21 mouse cellular contexts compared by ENCODE assay signal in the genomic region with DNA sequence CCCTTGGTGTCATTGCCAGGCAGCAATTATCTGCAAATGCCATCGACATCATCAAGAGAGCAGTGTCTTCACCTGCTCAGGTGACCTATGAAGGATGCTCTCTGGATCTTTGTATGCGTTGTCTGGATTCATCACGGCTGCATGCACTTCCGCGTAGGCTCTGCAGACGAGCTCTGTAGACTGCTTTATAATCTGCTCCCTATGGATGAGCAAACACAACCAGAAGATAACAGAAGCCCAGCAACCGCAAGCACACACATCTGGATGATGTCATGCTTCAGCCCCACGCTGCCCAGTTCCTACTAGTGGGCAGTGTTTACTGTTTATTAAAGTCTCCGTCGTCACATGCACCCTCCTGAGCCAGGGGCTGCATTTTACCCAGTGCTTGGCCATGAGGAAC. TPM values are rescaled to one million over a fixed set of nuclear protein-coding genes. Genes with fewer than 3 reads are reported as not detected.
DNase-seq lines count a peak whose midpoint lies in the region; ATAC-seq and TF ChIP-seq lines count a peak whose summit lies in the region.
"Had no signal": no experiment of that assay in that cellular context is flagged by ENCODE, and none has a peak within 500 bp of the region (broad histone marks: within the 10 kb centered on the region; RNA-seq: fewer than 3 reads in every experiment).

No protein-coding gene starts in this region.

- 0 out of 2 replicates have a peak overlapping the region, but pooled peaks have one; percentile 69 for H3K27ac ChIP-seq in heart, embryonic 12.5 days (ENCODE audit: poor library complexity, severe bottlenecking)
- H3K27ac ChIP-seq in heart, embryonic 16.5 days (ENCODE audit: low read length): peak overlapping the region; percentile 75; the same call in 1 of the 2 replicates
- H3K27ac ChIP-seq in heart, embryonic 11.5 days (ENCODE audit: low read depth, low read length): no peak overlapping the region
- 0 out of 2 replicates have a peak overlapping the region, but pooled peaks have one; percentile 5 for H3K27ac ChIP-seq in cortical plate, adult 2 months (ENCODE audit: insufficient read depth, low read length)
- H3K27ac ChIP-seq in olfactory bulb, adult 2 months (ENCODE audit: insufficient read depth, low read depth, low read length): peak overlapping the region; percentile 48
- H3K27ac ChIP-seq in hindbrain, embryonic 14.5 days: no peak overlapping the region
- H3K27ac ChIP-seq: embryonic facial prominence, embryonic 15.5 days; forebrain, embryonic 10.5 days; hindbrain, embryonic 13.5 days; intestine, embryonic 15.5 days had no signal

- no peak overlapping the region for H3K4me3 ChIP-seq in heart, embryonic 12.5 days
- no peak overlapping the region for H3K4me3 ChIP-seq in heart, embryonic 16.5 days (ENCODE audit: low read length)
- no peak overlapping the region for H3K4me3 ChIP-seq in heart, embryonic 11.5 days (ENCODE audit: low read depth, low read length)
- no peak overlapping the region for H3K4me3 ChIP-seq in cortical plate, adult 2 months (ENCODE audit: insufficient read depth, low read length)
- H3K4me3 ChIP-seq in olfactory bulb, adult 2 months (ENCODE audit: insufficient read depth, low read depth, low read length): no peak overlapping the region
- no peak overlapping the region for H3K4me3 ChIP-seq in hindbrain, embryonic 14.5 days (replicated peaks; ENCODE audit: low read length)
- H3K4me3 ChIP-seq: embryonic facial prominence, embryonic 15.5 days; erythroblast, embryonic 14.5 days; forebrain, embryonic 10.5 days; hindbrain, embryonic 13.5 days; intestine, embryonic 15.5 days had no signal

- no peaks in the 10 kb centered on the region for H3K27me3 ChIP-seq in heart, embryonic 12.5 days (replicated peaks)
- H3K27me3 ChIP-seq in heart, embryonic 16.5 days (ENCODE audit: control insufficient read depth, insufficient read depth, low read length): no peaks in the 10 kb centered on the region
- no peaks in the 10 kb centered on the region for H3K27me3 ChIP-seq in heart, embryonic 11.5 days (ENCODE audit: control insufficient read depth, insufficient read depth, low read length)
- no peaks in the 10 kb centered on the region for H3K27me3 ChIP-seq in hindbrain, embryonic 14.5 days (ENCODE audit: control insufficient read depth, insufficient read depth, low read length)
- H3K27me3 ChIP-seq: embryonic facial prominence, embryonic 15.5 days; hindbrain, embryonic 13.5 days; intestine, embryonic 15.5 days had no signal

- no peak overlapping the region for H3K4me2 ChIP-seq in heart, embryonic 12.5 days
- no peak overlapping the region for H3K4me2 ChIP-seq in heart, embryonic 16.5 days (ENCODE audit: low read depth, low read length)
- H3K4me2 ChIP-seq in heart, embryonic 11.5 days: no peak overlapping the region
- H3K4me2 ChIP-seq in hindbrain, embryonic 14.5 days (replicated peaks): no peak overlapping the region
- H3K4me2 ChIP-seq: embryonic facial prominence, embryonic 15.5 days; hindbrain, embryonic 13.5 days; intestine, embryonic 15.5 days had no signal

- no peaks in the 10 kb centered on the region for H3K9me3 ChIP-seq in heart, embryonic 12.5 days (replicated peaks)
- no peaks in the 10 kb centered on the region for H3K9me3 ChIP-seq in heart, embryonic 16.5 days (replicated peaks; ENCODE audit: control insufficient read depth, low read length)
- no peaks in the 10 kb centered on the region for H3K9me3 ChIP-seq in heart, embryonic 11.5 days (replicated peaks; ENCODE audit: control insufficient read depth, low read length)
- no peaks in the 10 kb centered on the region for H3K9me3 ChIP-seq in hindbrain, embryonic 14.5 days (ENCODE audit: control insufficient read depth, low read length)
- H3K9me3 ChIP-seq: embryonic facial prominence, embryonic 15.5 days; forebrain, embryonic 10.5 days; hindbrain, embryonic 13.5 days; intestine, embryonic 15.5 days had no signal

- no peak overlapping the region for H3K9ac ChIP-seq in heart, embryonic 12.5 days
- H3K9ac ChIP-seq in heart, embryonic 16.5 days (ENCODE audit: low read length): no peak overlapping the region; the same call in 1 of the 2 replicates
- no peak overlapping the region for H3K9ac ChIP-seq in heart, embryonic 11.5 days (ENCODE audit: low read depth, low read length)
- no peak overlapping the region for H3K9ac ChIP-seq in hindbrain, embryonic 14.5 days
- H3K9ac ChIP-seq: embryonic facial prominence, embryonic 15.5 days; hindbrain, embryonic 13.5 days; intestine, embryonic 15.5 days had no signal

- peaks cover 31% of the 10 kb centered on the region for H3K4me1 ChIP-seq in heart, embryonic 12.5 days (replicated peaks)
- H3K4me1 ChIP-seq in heart, embryonic 16.5 days (ENCODE audit: control insufficient read depth, insufficient read depth, low read length): peaks cover 26% of the 10 kb centered on the region
- H3K4me1 ChIP-seq in heart, embryonic 11.5 days (ENCODE audit: control insufficient read depth, insufficient read depth, low read length): peaks cover 17% of the 10 kb centered on the region
- H3K4me1 ChIP-seq in cortical plate, adult 2 months (ENCODE audit: control insufficient read depth, insufficient read depth, low read length): peaks cover 10% of the 10 kb centered on the region
- peaks cover 7% of the 10 kb centered on the region for H3K4me1 ChIP-seq in olfactory bulb, adult 2 months (ENCODE audit: control insufficient read depth, insufficient read depth, low read length)
- H3K4me1 ChIP-seq in hindbrain, embryonic 14.5 days (replicated peaks; ENCODE audit: control insufficient read depth, insufficient read depth, low read length): no peaks in the 10 kb centered on the region
- H3K4me1 ChIP-seq: embryonic facial prominence, embryonic 15.5 days; forebrain, embryonic 10.5 days; hindbrain, embryonic 13.5 days; intestine, embryonic 15.5 days had no signal

- WGBS in heart, embryonic 12.5 days: 50% methylated on average over 10 of the region's 10 CpGs
- 59% methylated on average over 10 of the region's 10 CpGs for WGBS in heart, embryonic 16.5 days
- WGBS in heart, embryonic 11.5 days (ENCODE audit: insufficient replicate concordance): 52% methylated on average over 10 of the region's 10 CpGs
- 49% methylated on average over 10 of the region's 10 CpGs for WGBS in olfactory bulb, adult 2 months
- 86% methylated on average over 10 of the region's 10 CpGs for WGBS in hindbrain, embryonic 14.5 days

- TF ChIP-seq CTCF in cortical plate, adult 2 months (IDR thresholded peaks at IDR 0.05; ENCODE audit: extremely low read depth, insufficient read depth, low read length): no peak
- TF ChIP-seq CTCF in olfactory bulb, adult 2 months (IDR thresholded peaks at IDR 0.05; ENCODE audit: insufficient read depth, low read depth, low read length): no peak

- ATAC-seq in heart, embryonic 12.5 days (ENCODE audit: insufficient number of reproducible peaks, low FRiP score): no peak
- no peak for ATAC-seq in heart, embryonic 16.5 days (replicated peaks; ENCODE audit: extremely low read depth, insufficient read depth, low FRiP score)
- ATAC-seq in heart, embryonic 11.5 days (replicated peaks; ENCODE audit: insufficient number of reproducible peaks, low FRiP score, low TSS enrichment): no peak
- no peak for ATAC-seq in hindbrain, embryonic 14.5 days (ENCODE audit: low FRiP score)
- ATAC-seq: forebrain, embryonic 14.5 days; intestine, embryonic 15.5 days had no signal

- intact Hi-C loops in heart, postnatal 36 days (cut with DNase I): no loop called here

- DNase-seq in heart, postnatal 36 days: no peak
- no peak for DNase-seq in hindbrain, embryonic 14.5 days (ENCODE audit: low spot score)
- DNase-seq: adrenal gland, adult 2 months; adrenal gland, postnatal 25 days; cerebellum, adult 2 months; cerebellum, postnatal 10 days; embryo, embryonic 11 days; gastrocnemius, postnatal 10 days; heart, postnatal 14 days; kidney, adult 18-20 months had no signal

- no peak for TF ChIP-seq POLR2A in cortical plate, adult 2 months (IDR thresholded peaks at IDR 0.05; ENCODE audit: extremely low read depth, insufficient read depth, low read length)
- no peak for TF ChIP-seq POLR2A in olfactory bulb, adult 2 months (IDR thresholded peaks at IDR 0.05; ENCODE audit: insufficient read depth, low read depth, low read length)

- H3K36me3 ChIP-seq in heart, embryonic 12.5 days: peaks cover 30% of the 10 kb centered on the region
- H3K36me3 ChIP-seq in heart, embryonic 16.5 days (ENCODE audit: control insufficient read depth, insufficient read depth): peaks cover 25% of the 10 kb centered on the region
- peaks cover 3% of the 10 kb centered on the region; the same call in 1 of the 2 replicates for H3K36me3 ChIP-seq in heart, embryonic 11.5 days (ENCODE audit: control insufficient read depth, insufficient read depth, low read length)
- H3K36me3 ChIP-seq in hindbrain, embryonic 14.5 days (replicated peaks; ENCODE audit: control insufficient read depth, insufficient read depth): peaks cover 63% of the 10 kb centered on the region

RNA-seq across cellular contexts. Expression of a gene that starts 34.0 kb away (rescaled TPM):
- polyA plus RNA-seq in heart, embryonic 12.5 days (2016; fragmentation: Nextera tagmentation; extraction: Ambion mirVana): 63.6 and 66.1 TPM in 2 replicates
- 10 to 100 TPM; 54.1 to 55.3 TPM for total RNA-seq in heart, postnatal 36 days (2021)
- polyA plus RNA-seq in heart, embryonic 16.5 days (2015; fragmentation: Nextera tagmentation; extraction: Ambion mirVana): 57.4 and 59.0 TPM in 2 replicates
- polyA plus RNA-seq in heart, embryonic 11.5 days (2014; fragmentation: Nextera tagmentation; extraction: Ambion mirVana): 59.0 and 66.0 TPM in 2 replicates
- 38.8 and 41.0 TPM in 2 replicates for polyA plus RNA-seq in cortical plate, adult 2 months (2012; rRNA removed)
- not detected in 2 replicates for polyA plus RNA-seq in olfactory bulb, adult 2 months (2012; ENCODE audit: insufficient read depth, insufficient read length, low replicate concordance, missing spikeins)
- 58.1 and 62.9 TPM in 2 replicates for polyA plus RNA-seq in hindbrain, embryonic 14.5 days (2014; fragmentation: Nextera tagmentation; extraction: Ambion mirVana)

RNA-seq across cellular contexts. Expression of a gene that starts 58.3 kb away (rescaled TPM):
- 80.4 and 84.9 TPM in 2 replicates for polyA plus RNA-seq in heart, embryonic 12.5 days (2016; fragmentation: Nextera tagmentation; extraction: Ambion mirVana)
- total RNA-seq in heart, postnatal 36 days (2021): 10 to 100 TPM; 48.1 to 57.9 TPM
- polyA plus RNA-seq in heart, embryonic 16.5 days (2015; fragmentation: Nextera tagmentation; extraction: Ambion mirVana): 100 and 104 TPM in 2 replicates
- 64.5 and 85.7 TPM in 2 replicates for polyA plus RNA-seq in heart, embryonic 11.5 days (2014; fragmentation: Nextera tagmentation; extraction: Ambion mirVana)
- polyA plus RNA-seq in cortical plate, adult 2 months (2012; rRNA removed): 33.6 and 35.1 TPM in 2 replicates
- polyA plus RNA-seq in olfactory bulb, adult 2 months (2012; ENCODE audit: insufficient read depth, insufficient read length, low replicate concordance, missing spikeins): not detected in 2 replicates
- 48.3 and 54.9 TPM in 2 replicates for polyA plus RNA-seq in hindbrain, embryonic 14.5 days (2014; fragmentation: Nextera tagmentation; extraction: Ambion mirVana)
- polyA plus RNA-seq: erythroblast, embryonic 14.5 days had no signal

Comparison
In these comparisons a context has a peak if more than half of its experiments do, and no peak if none do; other contexts are left out.
1. H3K27ac ChIP-seq: peak in heart, embryonic 12.5 days (single experiment), heart, embryonic 16.5 days (single experiment), cortical plate, adult 2 months (single experiment) and olfactory bulb, adult 2 months (single experiment); none in heart, embryonic 11.5 days (single experiment) and hindbrain, embryonic 14.5 days (single experiment).
2. RNA of a gene that starts 34.0 kb away (polyA plus RNA-seq): 63.6 to 66.1 TPM in heart, embryonic 12.5 days, 57.4 to 59.0 TPM in heart, embryonic 16.5 days, 59.0 to 66.0 TPM in heart, embryonic 11.5 days, 58.1 to 62.9 TPM in hindbrain, embryonic 14.5 days and 38.8 to 41.0 TPM in cortical plate, adult 2 months; not detected in olfactory bulb, adult 2 months; every median in the first group is over 10 times any median in the second.